Mouse (Mus musculus): ENCODE measurements around the gene Blnk. TPM values are rescaled to one million over a fixed set of nuclear protein-coding genes. Genes with fewer than 3 reads are reported as not detected.

Blnk gene
- total and polyA plus RNA-seq, 2 experiments from 2014 or later, result 0.26 TPM; not detected in 1

DNA sequence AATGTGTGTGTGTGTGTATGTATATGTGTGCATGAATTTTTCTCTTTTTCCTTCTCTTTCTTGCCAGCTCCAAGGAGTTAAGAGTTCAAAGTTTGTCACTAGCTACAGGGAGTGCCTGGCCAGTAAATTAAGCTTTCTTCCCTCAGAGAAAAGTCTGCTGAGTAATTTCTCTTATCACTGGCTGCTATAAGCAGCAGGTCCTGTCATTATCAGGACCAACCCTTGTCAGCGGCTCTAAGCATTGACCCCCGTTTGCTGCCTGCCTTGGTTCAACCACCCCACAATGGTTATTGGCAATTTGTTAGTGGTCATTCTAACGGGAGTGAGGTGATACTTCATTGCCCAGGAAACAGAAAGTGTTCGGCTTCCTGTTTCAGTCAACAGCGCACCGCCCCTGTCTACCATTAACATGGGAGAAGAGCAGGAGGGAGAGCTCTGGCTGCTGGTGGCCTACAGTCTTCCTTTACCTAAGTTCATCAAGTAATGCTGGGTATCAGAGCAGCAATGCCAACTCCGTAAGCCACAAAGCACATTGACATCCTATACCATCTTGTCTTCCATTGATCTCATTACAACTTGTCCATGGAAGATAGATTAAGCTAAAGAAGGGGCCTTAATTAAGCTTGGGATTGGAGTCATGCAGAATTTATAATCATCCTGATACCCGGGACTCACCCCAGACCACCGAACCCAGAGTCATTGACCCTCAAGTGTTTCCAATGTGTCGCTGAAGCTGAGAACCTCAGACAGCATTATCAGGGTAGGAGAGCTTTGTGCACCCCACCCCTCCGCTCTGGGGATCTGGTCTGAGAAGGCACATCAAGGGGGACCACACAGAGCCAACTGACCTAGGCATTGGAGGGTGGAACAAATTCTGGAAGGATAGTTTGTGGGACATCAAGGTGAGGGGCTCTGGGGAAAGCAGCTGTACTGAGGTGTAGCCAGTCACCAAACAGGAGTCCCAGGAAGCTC lies 17.1 kb downstream of the Blnk start:
- no peak overlapping the region for H3K4me2 ChIP-seq (ENCODE audit: low read depth, low read length)
- no peak for DNase-seq (ENCODE audit: low spot score)
- H3K36me3 ChIP-seq (replicated peaks; ENCODE audit: control insufficient read depth, insufficient read depth, low read length), result no peaks in the 10 kb centered on the region
- 70% methylated on average over 11 of the region's 11 CpGs for WGBS
- no peak for TF ChIP-seq EP300 (IDR thresholded peaks at IDR 0.05; ENCODE audit: low read depth)
- no peaks in the 10 kb centered on the region for H3K27me3 ChIP-seq (ENCODE audit: control insufficient read depth, insufficient read depth, low read length)
- H3K9ac ChIP-seq (replicated peaks; ENCODE audit: low read depth, low read length), result no peak overlapping the region
- H3K27ac ChIP-seq (ENCODE audit: low read depth), result no peak overlapping the region
- no peak overlapping the region for H3K4me3 ChIP-seq (ENCODE audit: low read depth, low read length)
- H3K4me1 ChIP-seq (ENCODE audit: control insufficient read depth, insufficient read depth), result no peaks in the 10 kb centered on the region
- no peak for ATAC-seq (ENCODE audit: insufficient read depth, low read depth)
- no peaks in the 10 kb centered on the region for H3K9me3 ChIP-seq (replicated peaks; ENCODE audit: control insufficient read depth, low read length)

DNA sequence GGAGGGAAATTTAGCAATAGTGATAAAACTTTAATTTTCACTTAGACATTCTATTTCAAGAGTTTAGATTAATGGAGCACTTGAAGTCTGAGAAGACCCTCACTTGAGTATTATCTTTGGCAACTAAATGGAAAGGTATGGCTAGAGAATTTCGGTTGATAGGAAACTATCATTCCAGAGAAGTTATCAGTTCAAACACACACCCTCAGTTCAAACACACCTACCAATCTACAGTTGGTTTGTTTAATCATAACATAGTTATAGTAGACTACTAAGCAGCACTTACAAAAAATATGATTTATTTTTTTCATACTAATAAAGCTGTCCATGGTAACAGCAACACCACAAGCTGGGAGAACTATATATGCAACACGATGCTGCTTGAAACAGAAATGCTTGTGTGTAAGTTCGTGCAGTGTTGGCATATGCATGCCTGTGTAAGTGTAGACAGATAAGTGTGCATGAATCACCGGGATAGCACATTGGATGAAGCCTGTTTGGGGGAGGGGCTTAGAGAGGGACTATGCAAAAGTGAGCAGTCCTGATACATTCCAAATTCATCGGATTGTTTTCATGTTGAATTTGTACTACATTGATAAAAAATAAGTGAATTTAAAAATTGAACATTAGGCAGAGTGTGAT lies 22.9 kb downstream of the Blnk start:
- no peak for ATAC-seq (ENCODE audit: insufficient read depth, low read depth)
- H3K9ac ChIP-seq (replicated peaks; ENCODE audit: low read depth, low read length), result no peak overlapping the region
- WGBS, result 62% methylated on average over 5 of the region's 5 CpGs
- no peaks in the 10 kb centered on the region for H3K27me3 ChIP-seq (ENCODE audit: control insufficient read depth, insufficient read depth, low read length)
- H3K9me3 ChIP-seq (replicated peaks; ENCODE audit: control insufficient read depth, low read length), result no peaks in the 10 kb centered on the region
- TF ChIP-seq CTCF (IDR thresholded peaks at IDR 0.05; ENCODE audit: low read depth) (no peak), EP300 (IDR thresholded peaks at IDR 0.05; ENCODE audit: low read depth) (no peak)
- no peak for DNase-seq (ENCODE audit: low spot score)
- no peaks in the 10 kb centered on the region for H3K4me1 ChIP-seq (ENCODE audit: control insufficient read depth, insufficient read depth)
- no peak overlapping the region for H3K4me2 ChIP-seq (ENCODE audit: low read depth, low read length)
- no peak overlapping the region for H3K27ac ChIP-seq (ENCODE audit: low read depth)
- H3K36me3 ChIP-seq (replicated peaks; ENCODE audit: control insufficient read depth, insufficient read depth, low read length), result no peaks in the 10 kb centered on the region
- no peak overlapping the region for H3K4me3 ChIP-seq (ENCODE audit: low read depth, low read length)

DNA sequence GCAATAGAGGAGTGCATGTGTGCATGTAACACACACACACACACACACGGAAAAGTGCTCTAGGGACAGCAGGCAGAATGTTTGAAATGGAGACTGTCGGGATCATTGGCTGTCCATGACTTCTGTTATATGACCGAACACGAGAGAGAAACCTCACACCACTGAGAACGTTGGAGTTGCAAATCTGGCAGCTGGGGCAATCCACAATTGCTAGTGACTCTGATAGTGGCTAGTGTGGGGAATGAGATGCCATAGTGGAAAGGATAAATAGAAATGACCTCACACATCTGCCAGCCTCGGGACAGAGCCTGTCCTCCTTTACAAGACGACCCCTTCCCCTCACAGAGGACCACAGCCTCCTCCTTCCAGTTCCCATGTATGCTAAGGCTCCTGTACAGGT lies 23.6 kb downstream of the Blnk start:
- Histone ChIP-seq H3K36me3 (replicated peaks; ENCODE audit: control insufficient read depth, insufficient read depth, low read length) (no peaks in the 10 kb centered on the region), H3K4me3 (ENCODE audit: low read depth, low read length) (no peak overlapping the region), H3K4me2 (ENCODE audit: low read depth, low read length) (no peak overlapping the region), H3K27me3 (ENCODE audit: control insufficient read depth, insufficient read depth, low read length) (no peaks in the 10 kb centered on the region), H3K9ac (replicated peaks; ENCODE audit: low read depth, low read length) (no peak overlapping the region), H3K27ac (ENCODE audit: low read depth) (no peak overlapping the region), H3K4me1 (ENCODE audit: control insufficient read depth, insufficient read depth) (no peaks in the 10 kb centered on the region), H3K9me3 (replicated peaks; ENCODE audit: control insufficient read depth, low read length) (no peaks in the 10 kb centered on the region)
- DNase-seq (ENCODE audit: low spot score) (no peak), ATAC-seq (ENCODE audit: insufficient read depth, low read depth) (no peak)
- no peak for TF ChIP-seq EP300 (IDR thresholded peaks at IDR 0.05; ENCODE audit: low read depth)
- TF ChIP-seq CTCF (IDR thresholded peaks at IDR 0.05; ENCODE audit: low read depth), result no peak
- WGBS, result 60% methylated on average over 7 of the region's 7 CpGs

DNA sequence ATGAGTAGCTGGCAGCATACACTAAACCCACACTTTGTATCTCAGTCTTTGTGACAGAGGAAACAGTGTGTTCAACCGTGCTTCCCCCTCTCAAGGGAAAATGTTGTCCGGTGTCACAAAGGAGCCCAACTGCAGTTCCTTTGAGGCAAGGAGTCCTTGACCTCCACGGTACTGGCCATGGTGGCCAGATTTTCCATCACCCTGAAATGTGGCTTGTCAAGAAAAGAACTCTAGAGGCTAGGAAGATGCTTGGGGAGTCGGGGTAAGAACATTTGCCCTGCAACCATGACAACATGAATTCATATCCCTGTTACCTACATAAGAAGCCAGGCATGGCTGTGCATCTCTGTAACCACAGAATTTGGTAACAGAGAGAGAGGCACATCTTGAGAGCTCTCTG lies 24.0 kb downstream of the Blnk start:
- Histone ChIP-seq H3K27ac (ENCODE audit: low read depth) (no peak overlapping the region), H3K4me2 (ENCODE audit: low read depth, low read length) (no peak overlapping the region), H3K9me3 (replicated peaks; ENCODE audit: control insufficient read depth, low read length) (no peaks in the 10 kb centered on the region), H3K27me3 (ENCODE audit: control insufficient read depth, insufficient read depth, low read length) (no peaks in the 10 kb centered on the region), H3K4me3 (ENCODE audit: low read depth, low read length) (no peak overlapping the region), H3K4me1 (ENCODE audit: control insufficient read depth, insufficient read depth) (no peaks in the 10 kb centered on the region), H3K9ac (replicated peaks; ENCODE audit: low read depth, low read length) (no peak overlapping the region), H3K36me3 (replicated peaks; ENCODE audit: control insufficient read depth, insufficient read depth, low read length) (no peaks in the 10 kb centered on the region)
- 65% methylated on average over 4 of the region's 4 CpGs for WGBS
- no peak for DNase-seq (ENCODE audit: low spot score)
- ATAC-seq (ENCODE audit: insufficient read depth, low read depth), result no peak
- no peak for TF ChIP-seq EP300 (IDR thresholded peaks at IDR 0.05; ENCODE audit: low read depth)
- TF ChIP-seq CTCF (IDR thresholded peaks at IDR 0.05; ENCODE audit: low read depth), result no peak

DNA sequence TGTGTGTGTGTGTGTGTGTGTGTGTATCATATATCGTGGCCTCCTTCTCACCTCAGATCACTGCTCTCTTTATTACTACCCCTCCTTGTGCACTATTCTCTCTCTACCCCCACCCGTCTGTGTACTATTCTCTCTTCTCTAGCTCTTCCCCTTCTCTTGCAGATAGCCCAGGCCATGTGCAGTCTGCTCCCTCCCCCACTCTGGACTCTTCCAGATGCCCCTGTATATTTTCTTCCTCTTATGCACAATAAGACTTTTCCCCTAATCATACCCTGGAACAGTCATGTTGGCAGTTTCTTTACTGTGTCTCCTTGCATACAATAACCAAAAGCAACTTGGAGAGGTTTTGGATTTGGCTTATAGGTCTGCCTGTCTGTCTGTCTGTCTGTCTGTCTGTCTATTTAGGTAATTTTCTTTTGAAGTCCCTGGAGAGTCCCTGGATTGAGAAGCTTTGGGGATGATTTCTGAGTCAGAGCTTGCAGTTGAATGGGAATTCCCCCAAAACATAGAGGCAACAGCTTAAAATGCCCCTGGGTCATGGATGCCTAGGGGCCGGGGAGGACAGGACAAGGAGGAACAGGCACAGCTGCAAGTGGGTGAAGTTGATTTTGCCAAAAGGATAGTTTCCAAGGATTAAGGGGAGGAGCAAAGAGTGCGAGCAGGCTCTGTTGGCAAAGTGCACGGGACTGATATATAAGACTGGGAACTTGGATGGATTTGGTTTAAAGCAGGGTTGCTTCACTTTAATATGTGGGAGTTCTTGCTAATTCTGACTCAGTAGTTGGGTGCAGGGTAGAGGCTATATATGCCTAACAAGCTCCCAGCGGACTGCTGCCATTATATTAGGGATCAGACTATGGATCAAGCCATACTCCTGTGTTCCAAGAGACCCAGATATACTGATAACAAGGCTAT lies 29.1 kb downstream of the Blnk start:
- H3K4me2 ChIP-seq (ENCODE audit: low read depth, low read length), result no peak overlapping the region
- 70% methylated on average over 6 of the region's 6 CpGs for WGBS
- TF ChIP-seq EP300 (IDR thresholded peaks at IDR 0.05; ENCODE audit: low read depth) (no peak), CTCF (IDR thresholded peaks at IDR 0.05; ENCODE audit: low read depth) (no peak)
- no peak overlapping the region for H3K27ac ChIP-seq (ENCODE audit: low read depth)
- no peaks in the 10 kb centered on the region for H3K27me3 ChIP-seq (ENCODE audit: control insufficient read depth, insufficient read depth, low read length)
- ATAC-seq (ENCODE audit: insufficient read depth, low read depth), result no peak
- no peak overlapping the region for H3K9ac ChIP-seq (replicated peaks; ENCODE audit: low read depth, low read length)
- DNase-seq (ENCODE audit: low spot score), result no peak
- no peaks in the 10 kb centered on the region for H3K9me3 ChIP-seq (replicated peaks; ENCODE audit: control insufficient read depth, low read length)
- H3K36me3 ChIP-seq (replicated peaks; ENCODE audit: control insufficient read depth, insufficient read depth, low read length), result no peaks in the 10 kb centered on the region
- no peaks in the 10 kb centered on the region for H3K4me1 ChIP-seq (ENCODE audit: control insufficient read depth, insufficient read depth)
- no peak overlapping the region for H3K4me3 ChIP-seq (ENCODE audit: low read depth, low read length)
